Mouse (Mus musculus) midbrain, embryonic 14.5 days (tissue): ENCODE measurements around the gene Naa16. TPM values are rescaled to one million over a fixed set of nuclear protein-coding genes. Genes with fewer than 3 reads are reported as not detected.

Source experiments
- ATAC-seq: fragments of 200-750 bp; cut with Nextera tagmentation; 2 replicates; pipeline ENCODE4 v1.8.0; 2017; ENCODE audit warnings: moderate number of reproducible peaks, moderate library complexity; ENCODE audit not compliant: low FRiP score, low TSS enrichment
- DNase-seq: peaks from one replicate; pipeline ENCODE4 v3.0.0-alpha.2; 2015
- H3K27ac ChIP-seq: fragments of 300-500 bp; sonication (generic); replicated peaks from 2 replicates; pipeline ENCODE4 v1.5.1; 2014; ENCODE audit warnings: mild to moderate bottlenecking, low read depth, low read length, moderate library complexity
- H3K27me3 ChIP-seq: fragments of 300-500 bp; sonication (generic); 2 replicates; pipeline ENCODE4 v1.6.1; 2014; ENCODE audit warnings: low read length, control low read depth, mixed read lengths; ENCODE audit not compliant: control insufficient read depth, insufficient read depth
- H3K36me3 ChIP-seq: fragments of 300-500 bp; sonication (generic); 2 replicates; pipeline ENCODE4 v1.6.1; 2014; ENCODE audit warnings: low read length, control low read depth; ENCODE audit not compliant: control insufficient read depth, insufficient read depth
- H3K4me1 ChIP-seq: fragments of 300-500 bp; sonication (generic); 2 replicates; pipeline ENCODE4 v1.6.1; 2014; ENCODE audit warnings: mild to moderate bottlenecking, antibody characterized with exemption, low read length, control low read depth; ENCODE audit not compliant: control insufficient read depth, insufficient read depth
- H3K4me2 ChIP-seq: fragments of 300-500 bp; sonication (generic); 2 replicates; pipeline ENCODE4 v1.6.1; 2014; ENCODE audit warnings: mild to moderate bottlenecking, low read length, moderate library complexity
- H3K4me3 ChIP-seq: fragments of 300-500 bp; sonication (generic); replicated peaks from 2 replicates; pipeline ENCODE4 v1.5.1; 2014; ENCODE audit warnings: low read depth, low read length
- H3K9ac ChIP-seq: fragments of 300-500 bp; sonication (generic); replicated peaks from 2 replicates; pipeline ENCODE4 v1.6.1; 2014; ENCODE audit warnings: mild to moderate bottlenecking, low read length, moderate library complexity
- H3K9me3 ChIP-seq: fragments of 300-500 bp; sonication (generic); 2 replicates; pipeline ENCODE4 v1.6.1; 2016; ENCODE audit warnings: low read length, control low read depth, mixed read lengths; ENCODE audit not compliant: control insufficient read depth
- WGBS: fragments of 180-500 bp; shearing (Covaris S2); extraction: QIAGEN DNeasy Blood & Tissue Kit; methylation state at CpG from one replicate; pipeline ENCODE4 v1.1.7; 2014; 5-methylcytosine and 5-hydroxymethylcytosine counted together
- polyA plus RNA-seq: library from polyadenylated mRNA; unstranded; fragments of >200 nt; fragmentation: Nextera tagmentation; extraction: Ambion mirVana; gene quantifications from 2 replicates; pipeline ENCODE4 v1.2.1, GENCODE M21; 2014

Gene Naa16
- polyA plus RNA-seq, 1 experiment from 2014 or later, result 25.2 TPM

DNA sequence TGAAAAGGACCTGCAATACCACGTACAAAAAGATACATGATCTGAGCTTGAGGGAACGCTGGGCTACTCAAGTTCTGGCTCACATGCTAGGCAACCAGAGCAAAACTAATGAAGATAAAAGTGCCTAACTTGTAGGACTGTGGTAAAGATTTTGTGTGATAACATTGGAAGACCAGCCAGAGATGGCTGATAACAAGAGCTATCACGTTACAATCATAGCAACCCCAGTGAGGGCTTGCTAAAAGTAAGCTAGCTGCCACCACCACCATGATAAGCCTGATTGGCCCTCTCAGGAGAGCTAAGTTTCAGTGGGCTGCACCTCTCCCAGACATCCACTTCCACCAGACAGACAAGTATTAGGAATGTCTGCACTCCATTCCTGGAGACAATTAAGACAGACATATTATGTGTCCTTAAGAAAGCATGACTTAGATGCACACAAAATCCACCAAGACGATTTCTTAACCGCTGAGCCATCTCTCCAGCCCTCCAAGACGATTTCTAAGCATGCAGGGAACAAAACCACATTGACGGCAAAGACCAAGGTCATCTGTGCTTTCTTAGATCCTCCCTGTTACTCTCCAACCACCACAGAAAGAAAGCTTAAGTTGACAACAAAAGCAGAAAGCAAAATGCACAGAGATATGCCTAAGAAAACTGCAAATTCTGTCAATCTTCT, 92.1 kb downstream of the Naa16 start:
- Histone ChIP-seq H3K4me2 (no peak overlapping the region; the same call in 1 of the 2 replicates), H3K36me3 (no peaks in the 10 kb centered on the region), H3K9ac (no peak overlapping the region), H3K27me3 (peaks cover 19% of the 10 kb centered on the region), H3K4me1 (peaks cover 9% of the 10 kb centered on the region), H3K4me3 (no peak overlapping the region), H3K9me3 (no peaks in the 10 kb centered on the region), H3K27ac (no peak overlapping the region)
- DNase-seq, result no peak
- 64% methylated on average over 7 of the region's 7 CpGs for WGBS
- no peak for ATAC-seq

DNA sequence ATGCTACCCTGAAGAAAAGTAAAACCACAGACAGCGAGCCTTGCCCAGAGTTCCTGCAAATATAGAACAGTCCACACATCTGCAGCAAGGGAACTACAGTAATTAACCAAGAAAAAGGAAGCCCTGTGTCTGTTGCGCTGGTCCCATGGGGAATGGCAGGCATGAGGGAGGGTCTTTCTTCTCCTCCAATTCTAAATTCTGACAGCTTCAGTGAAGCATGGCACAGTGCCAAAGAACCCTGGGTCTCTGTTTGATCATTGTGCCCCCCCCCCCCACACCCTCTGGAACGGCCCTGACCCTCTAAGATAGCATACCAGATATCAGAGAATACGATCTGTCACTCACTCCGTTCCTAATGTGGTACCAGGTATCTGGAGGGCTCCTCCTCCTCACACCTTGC, 93.7 kb downstream of the Naa16 start:
- no peak for ATAC-seq
- Histone ChIP-seq H3K9ac (no peak overlapping the region), H3K27me3 (peaks cover 18% of the 10 kb centered on the region), H3K36me3 (no peaks in the 10 kb centered on the region), H3K4me3 (no peak overlapping the region), H3K4me1 (peaks cover 9% of the 10 kb centered on the region), H3K4me2 (0 out of 2 replicates have a peak overlapping the region, but pooled peaks have one; percentile 10), H3K27ac (no peak overlapping the region), H3K9me3 (no peaks in the 10 kb centered on the region)
- DNase-seq, result peak; percentile 72
- WGBS, result 26% methylated on average over 5 of the region's 5 CpGs

DNA sequence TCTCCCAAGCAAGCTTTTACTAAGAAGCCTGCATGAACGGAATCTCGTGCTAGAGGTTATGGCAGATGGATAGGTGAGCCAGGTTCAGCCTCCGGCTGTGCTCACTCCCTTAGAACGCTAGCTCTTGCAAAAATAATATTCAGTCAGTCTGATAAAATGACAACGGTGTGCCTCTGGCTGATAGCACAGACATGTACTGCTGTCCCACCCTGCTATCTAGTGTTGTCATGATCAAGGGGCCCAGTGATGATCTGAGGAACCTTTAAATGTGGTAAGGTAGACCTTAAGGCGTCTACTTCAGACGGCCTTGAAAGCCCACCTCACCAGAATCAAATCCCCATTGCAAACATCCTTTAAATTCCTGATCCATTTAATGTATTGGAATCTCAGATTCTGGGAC, 94.4 kb downstream of the Naa16 start:
- Histone ChIP-seq H3K4me3 (no peak overlapping the region), H3K4me1 (peaks cover 9% of the 10 kb centered on the region), H3K9ac (no peak overlapping the region), H3K27me3 (peaks cover 15% of the 10 kb centered on the region), H3K9me3 (no peaks in the 10 kb centered on the region), H3K36me3 (no peaks in the 10 kb centered on the region), H3K27ac (no peak overlapping the region), H3K4me2 (no peak overlapping the region)
- DNase-seq, result no peak
- 77% methylated on average over 7 of the region's 7 CpGs for WGBS
- no peak for ATAC-seq

DNA sequence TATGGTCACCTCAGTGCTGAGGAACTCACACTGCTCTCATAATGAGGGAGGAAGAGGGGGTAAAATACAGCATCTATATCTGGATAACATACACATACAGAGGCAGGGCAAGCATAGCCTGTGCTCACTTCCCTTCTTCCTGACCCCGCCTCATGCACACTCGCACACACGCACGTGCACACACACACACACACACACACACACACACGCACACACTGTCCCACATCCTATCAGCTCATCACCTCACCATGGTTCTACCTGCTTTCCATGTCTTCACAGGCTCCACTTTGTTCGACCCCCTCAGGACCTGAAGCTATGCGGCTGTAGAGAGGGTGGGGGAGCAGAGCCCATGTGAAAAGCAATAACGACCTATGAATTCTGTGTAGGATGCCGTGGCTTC, 95.0 kb downstream of the Naa16 start:
- Histone ChIP-seq H3K9me3 (no peaks in the 10 kb centered on the region), H3K4me3 (no peak overlapping the region), H3K4me2 (no peak overlapping the region), H3K9ac (no peak overlapping the region), H3K27me3 (peaks cover 12% of the 10 kb centered on the region), H3K27ac (no peak overlapping the region), H3K36me3 (no peaks in the 10 kb centered on the region), H3K4me1 (peaks cover 9% of the 10 kb centered on the region)
- no peak for DNase-seq
- 89% methylated on average over 9 of the region's 9 CpGs for WGBS
- ATAC-seq, result no peak

DNA sequence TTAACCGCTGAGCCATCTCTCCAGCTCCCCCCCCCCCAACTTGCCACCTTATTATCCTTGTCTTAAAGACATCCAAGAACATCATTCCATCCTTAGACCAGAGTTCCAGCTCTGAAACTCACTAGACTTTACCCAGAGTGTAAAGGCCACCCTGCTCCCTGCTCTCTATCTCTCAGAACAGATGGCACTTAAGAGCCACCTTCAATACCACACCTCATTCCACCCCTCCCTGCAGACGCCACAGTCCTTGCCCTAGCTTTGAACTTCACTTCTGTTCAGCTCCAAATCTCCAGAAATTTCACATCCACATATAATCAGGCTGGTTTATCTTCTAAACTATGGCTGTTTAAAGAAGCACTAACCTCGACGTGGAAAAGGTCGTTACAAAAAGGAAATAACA, 95.6 kb downstream of the Naa16 start:
- no peak overlapping the region for H3K9ac ChIP-seq
- H3K4me2 ChIP-seq, result no peak overlapping the region
- no peak overlapping the region for H3K27ac ChIP-seq
- H3K36me3 ChIP-seq, result no peaks in the 10 kb centered on the region
- H3K4me1 ChIP-seq, result peaks cover 14% of the 10 kb centered on the region
- H3K27me3 ChIP-seq, result peaks cover 11% of the 10 kb centered on the region
- ATAC-seq, result no peak
- DNase-seq, result no peak
- WGBS, result 80% methylated on average over 5 of the region's 5 CpGs
- H3K4me3 ChIP-seq, result no peak overlapping the region
- H3K9me3 ChIP-seq, result no peaks in the 10 kb centered on the region

DNA sequence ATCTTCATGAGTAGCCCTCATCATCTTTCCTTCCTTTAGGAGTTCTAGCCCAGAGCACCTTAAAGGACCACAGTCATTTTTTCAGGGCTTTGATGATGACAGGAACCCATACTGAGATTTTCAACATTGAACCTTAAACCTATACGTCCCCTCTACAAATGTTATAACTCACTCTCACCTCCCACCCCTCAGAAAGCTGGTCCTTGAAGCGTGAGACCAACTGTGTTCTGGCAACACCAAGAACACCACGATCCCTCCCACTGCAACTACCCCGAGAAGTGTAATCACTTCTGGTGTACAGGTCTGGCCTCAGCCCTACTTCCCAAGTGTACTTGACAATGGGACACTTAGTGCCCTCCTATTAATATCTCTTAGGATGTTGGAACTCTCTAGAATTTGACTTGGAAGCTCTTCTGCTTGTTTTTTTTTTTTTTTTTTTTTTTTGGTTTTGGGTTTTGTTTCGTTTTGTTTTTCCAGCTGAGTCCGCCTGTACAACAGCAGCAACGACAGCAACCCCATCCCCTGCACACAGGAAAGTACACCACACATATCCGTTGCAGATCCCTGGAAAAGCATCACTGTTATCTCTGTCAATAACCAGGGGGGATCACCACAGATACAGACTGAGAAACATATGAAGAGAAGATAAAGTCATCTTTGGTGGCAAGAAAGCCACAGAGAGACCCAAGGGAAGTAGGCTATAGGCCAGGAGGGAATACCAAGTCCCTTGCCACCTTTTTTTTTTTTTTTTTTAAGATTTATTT, 96.3 kb downstream of the Naa16 start:
- Histone ChIP-seq H3K4me1 (peaks cover 18% of the 10 kb centered on the region), H3K36me3 (no peaks in the 10 kb centered on the region), H3K4me2 (no peak overlapping the region), H3K27ac (no peak overlapping the region), H3K27me3 (peaks cover 6% of the 10 kb centered on the region; the same call in 1 of the 2 replicates), H3K9me3 (no peaks in the 10 kb centered on the region), H3K4me3 (no peak overlapping the region), H3K9ac (no peak overlapping the region)
- no peak for DNase-seq
- no peak for ATAC-seq
- WGBS, result 87% methylated on average over 8 of the region's 8 CpGs

DNA sequence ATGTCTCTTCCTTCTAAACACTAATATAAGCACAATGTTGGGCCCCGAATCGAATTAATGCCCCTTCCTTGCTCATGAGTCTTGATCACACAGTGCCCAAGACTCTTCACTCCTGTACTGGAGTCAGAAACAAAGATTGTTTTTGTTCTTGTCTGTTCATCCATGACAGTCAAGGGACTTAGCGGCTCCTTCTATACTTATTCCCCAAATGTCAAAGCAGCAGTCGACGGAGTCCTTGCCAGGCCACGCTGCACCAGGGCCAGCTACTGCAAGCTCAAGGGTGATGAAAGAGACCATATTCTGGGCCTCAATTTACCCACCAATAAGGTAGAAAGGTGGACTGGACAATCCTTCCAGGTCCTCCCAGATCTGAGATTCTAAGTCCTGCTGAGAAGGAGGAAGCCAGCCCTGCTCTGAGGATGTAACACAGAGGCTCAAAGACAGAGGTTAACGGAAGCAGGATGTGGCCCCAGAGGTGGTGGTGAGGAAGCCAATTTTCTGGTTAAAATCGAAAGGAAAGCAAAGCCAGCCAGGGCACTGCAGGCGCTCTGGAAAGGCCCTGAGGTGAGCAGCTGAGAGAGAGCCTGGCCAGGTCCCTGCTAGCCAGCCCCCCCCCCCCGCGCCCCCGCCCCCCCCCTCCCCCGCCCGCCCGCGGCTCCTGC, 97.3 kb downstream of the Naa16 start:
- 25% methylated on average over 10 of the region's 16 CpGs for WGBS
- H3K27me3 ChIP-seq, result no peaks in the 10 kb centered on the region
- no peak overlapping the region for H3K9ac ChIP-seq
- no peak for ATAC-seq
- no peak overlapping the region for H3K4me2 ChIP-seq
- H3K4me3 ChIP-seq, result no peak overlapping the region
- no peaks in the 10 kb centered on the region for H3K9me3 ChIP-seq
- H3K27ac ChIP-seq, result no peak overlapping the region
- H3K36me3 ChIP-seq, result no peaks in the 10 kb centered on the region
- peaks cover 18% of the 10 kb centered on the region for H3K4me1 ChIP-seq
- no peak for DNase-seq

DNA sequence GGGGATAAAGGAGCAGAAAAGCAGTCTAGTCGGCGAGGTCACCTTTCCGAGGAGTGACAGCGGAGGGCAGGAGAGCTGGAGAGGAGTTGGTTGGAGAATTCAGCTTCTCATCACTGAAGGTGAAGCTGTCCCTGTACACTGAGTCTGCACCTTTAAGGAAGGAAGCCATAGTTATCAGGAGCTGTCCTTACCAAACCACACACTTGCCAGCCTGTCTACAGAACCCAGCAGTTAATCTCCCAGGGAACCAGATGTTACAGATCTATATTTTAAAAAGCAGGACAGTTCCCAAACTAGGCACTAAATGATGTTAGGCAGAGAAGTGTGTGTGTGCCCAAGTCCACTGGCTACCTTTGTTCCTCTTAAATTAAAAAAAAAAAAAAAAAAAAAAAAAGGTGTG, 98.9 kb downstream of the Naa16 start:
- Histone ChIP-seq H3K9me3 (no peaks in the 10 kb centered on the region), H3K27me3 (no peaks in the 10 kb centered on the region), H3K36me3 (no peaks in the 10 kb centered on the region), H3K4me3 (no peak overlapping the region), H3K27ac (no peak overlapping the region), H3K9ac (no peak overlapping the region), H3K4me1 (peaks cover 13% of the 10 kb centered on the region), H3K4me2 (no peak overlapping the region)
- ATAC-seq, result no peak
- WGBS, result 75% methylated on average over 4 of the region's 4 CpGs
- DNase-seq, result no peak
